Mouse (Mus musculus): ENCODE measurements at regions not wholly inside any gene's neighbourhood (a gene's known extent, or its start where the extent isn't known, plus 50 kb on each side); places are given as distances from the start of the nearest gene placed in this dataset.

- no peak for TF ChIP-seq POLR2A (IDR thresholded peaks at IDR 0.05; ENCODE audit: insufficient read depth, low read length)
- TF ChIP-seq CTCF (IDR thresholded peaks at IDR 0.05; ENCODE audit: low read depth, low read length) = no peak
- TF ChIP-seq EP300 (IDR thresholded peaks at IDR 0.05; ENCODE audit: insufficient read depth, low read depth, low read length) = no peak
These were observed 131.6 kb upstream of the Zfand5 start for GRCm38 (mm10) chr19:21140456-21140855.

Measured in ES-Bruce4 (cell line).